Mouse (Mus musculus): Measurements from ENCODE around the gene Nsmf.

Nsmf gene

DNA sequence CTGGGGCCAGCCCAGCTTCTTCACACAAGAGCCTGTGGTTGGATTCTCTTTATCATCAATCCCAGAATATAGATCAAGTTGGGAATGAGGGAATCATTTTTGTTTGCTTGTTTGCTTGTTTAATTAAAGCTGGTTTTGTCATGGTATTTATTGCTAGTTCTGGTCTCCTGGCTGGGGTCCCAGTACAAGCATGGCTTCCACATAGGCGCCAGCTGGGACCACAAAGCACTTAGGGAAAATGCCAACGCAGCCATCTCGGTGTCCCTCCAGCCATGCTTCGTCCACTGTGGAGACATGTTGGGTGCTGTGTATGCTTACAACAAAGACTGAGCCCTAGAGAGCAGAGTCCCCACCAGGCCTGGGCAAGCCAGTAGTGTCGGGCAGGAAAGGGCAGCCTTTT, 31.4 kb downstream of the Nsmf start:
- no peak for DNase-seq (ENCODE audit: low spot score in 2 of 2)

- no peak for DNase-seq (ENCODE audit: low spot score in 2 of 2)
Observed at GRCm38 (mm10) chr2:25087842-25088241, 33.7 kb downstream of the Nsmf start.

DNA sequence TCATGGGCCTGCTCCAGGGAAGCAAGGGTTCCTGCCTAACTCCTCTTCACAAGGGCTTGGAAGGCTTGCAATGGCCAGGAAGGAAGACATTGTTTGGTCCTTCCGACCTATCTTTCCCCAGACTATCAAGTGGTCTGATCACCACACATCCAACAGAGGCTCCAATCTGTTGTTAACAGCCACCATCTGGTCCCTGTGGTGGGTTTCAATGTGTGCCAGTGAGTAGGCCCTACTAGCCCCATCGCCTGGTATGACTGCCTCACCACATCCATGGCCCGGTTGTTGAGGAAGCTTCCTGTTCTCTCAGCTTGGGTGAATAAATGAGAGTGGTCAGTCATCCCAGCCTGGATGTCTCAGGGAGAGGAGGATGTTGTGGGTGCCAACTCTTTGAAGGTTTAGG, 34.5 kb downstream of the Nsmf start:
- DNase-seq (ENCODE audit: low spot score in 2 of 2) = no peak

GRCm38 (mm10) chr2:25094785-25095108, 40.6 kb downstream of the Nsmf start:
- no peak for DNase-seq (ENCODE audit: low spot score in 2 of 2)

DNA sequence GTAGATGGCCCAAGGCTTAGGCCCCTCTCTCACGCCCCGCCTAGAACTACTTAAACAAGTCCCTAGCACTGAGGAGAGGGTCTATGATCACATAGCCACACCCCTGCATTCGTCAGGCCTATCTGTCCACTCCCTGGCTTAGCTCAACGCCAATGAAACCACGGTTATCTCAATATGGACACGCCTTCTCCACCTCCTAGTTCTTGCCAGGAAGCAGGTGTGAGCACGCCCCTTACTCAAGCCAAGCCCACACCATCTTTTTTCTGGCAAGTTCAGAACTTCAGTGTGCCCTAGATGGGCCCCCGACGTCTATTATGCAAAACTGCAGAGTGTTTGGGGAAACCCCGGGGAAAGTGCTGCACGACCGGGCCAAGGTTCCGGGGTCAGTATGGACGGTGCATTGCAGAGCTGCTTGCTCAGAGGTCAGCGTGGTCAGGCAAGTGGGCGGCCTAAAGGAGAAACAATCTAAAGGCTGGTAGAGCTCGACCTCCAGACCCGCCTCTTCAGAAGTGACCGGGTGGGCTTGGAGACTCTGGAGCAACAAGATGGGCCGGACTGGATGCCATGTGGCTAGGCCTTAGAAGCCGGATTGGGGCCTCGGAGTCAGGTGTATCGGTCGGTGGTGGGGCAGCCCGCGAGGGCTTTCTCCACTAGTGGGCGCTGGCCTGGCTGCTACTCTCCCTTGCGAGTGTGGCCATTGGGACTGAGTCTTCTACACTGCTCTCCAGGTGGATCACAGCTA, 41.1 kb downstream of the Nsmf start, which contains the start of gene Noxa1:
Noxa1 (minus strand) TSS at position 41 of the 742 bp plus-strand sequence.
- no peak for DNase-seq (ENCODE audit: low spot score in 2 of 2)

DNA sequence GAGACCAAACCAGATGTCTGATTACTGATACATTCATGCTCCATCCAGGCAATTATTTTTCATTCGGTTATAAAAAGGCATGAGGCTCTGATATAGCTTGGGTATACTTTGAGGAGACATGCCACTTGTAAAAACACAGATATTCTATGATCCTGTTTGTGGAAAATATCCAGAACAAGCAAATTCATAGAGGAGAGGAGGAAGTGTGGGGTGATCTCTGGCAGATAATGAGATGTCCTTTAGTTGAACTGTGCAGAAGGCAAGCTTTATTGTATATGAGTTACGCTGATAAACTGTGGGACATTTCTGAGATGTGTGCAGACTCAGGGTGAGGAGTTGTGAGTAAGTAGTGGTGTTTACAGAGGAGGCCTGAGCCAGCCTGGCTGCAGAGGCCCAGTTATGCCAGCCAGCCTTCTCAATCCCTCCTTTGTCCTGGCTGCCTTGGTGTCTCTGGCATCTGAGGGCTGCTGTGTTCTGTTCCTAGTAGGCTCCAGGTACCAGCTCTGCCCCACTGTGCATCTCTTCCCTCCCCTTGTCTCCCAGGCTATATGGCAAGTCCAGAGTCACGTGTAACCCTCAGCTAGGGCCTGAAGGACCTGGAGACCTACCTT, 44.0 kb downstream of the Nsmf start:
- no peak for DNase-seq (ENCODE audit: low spot score in 2 of 2)

DNA sequence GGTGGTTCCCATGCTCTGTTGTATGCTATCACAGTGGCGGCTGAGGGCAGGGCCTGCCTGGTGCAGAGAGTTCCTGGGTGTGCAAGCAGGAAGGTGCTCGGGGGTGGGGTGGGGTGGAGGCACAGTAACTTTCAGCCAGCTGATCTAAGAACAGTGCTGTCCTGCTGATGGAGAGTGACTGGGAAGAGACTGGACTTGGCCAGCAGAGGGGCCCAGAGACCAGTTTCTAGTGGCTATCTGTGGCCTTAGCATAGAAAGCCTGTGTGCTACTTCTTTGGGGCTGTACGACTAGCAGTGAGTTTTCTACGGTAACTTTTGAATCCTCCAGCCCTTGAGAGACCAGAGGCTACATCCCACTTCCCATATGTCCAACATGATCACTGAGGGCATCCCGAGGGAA, 44.8 kb downstream of the Nsmf start:
- peak in 1 of 2 experiments; percentile 30 for DNase-seq (ENCODE audit: low spot score in 2 of 2)

DNA sequence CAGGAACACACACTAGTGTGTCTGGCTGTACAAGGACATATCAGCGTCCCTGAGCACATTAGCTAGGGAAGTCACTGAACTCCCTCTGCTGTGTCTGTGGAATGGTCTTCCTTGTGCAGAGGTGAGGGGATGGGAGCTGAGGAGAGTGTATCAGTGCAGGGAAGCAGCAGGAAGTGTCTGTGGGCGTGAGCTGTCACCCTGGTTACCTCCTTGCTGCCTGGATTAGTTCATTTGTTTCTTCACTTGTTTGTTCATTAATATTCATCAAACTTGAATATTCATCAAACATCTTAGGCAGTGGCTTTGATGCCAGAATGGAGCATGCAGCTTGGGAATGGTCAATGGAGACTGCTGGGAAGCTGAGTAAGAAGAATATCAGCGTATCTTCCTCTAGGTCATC, 45.5 kb downstream of the Nsmf start:
- no peak for DNase-seq (ENCODE audit: low spot score in 2 of 2)

DNA sequence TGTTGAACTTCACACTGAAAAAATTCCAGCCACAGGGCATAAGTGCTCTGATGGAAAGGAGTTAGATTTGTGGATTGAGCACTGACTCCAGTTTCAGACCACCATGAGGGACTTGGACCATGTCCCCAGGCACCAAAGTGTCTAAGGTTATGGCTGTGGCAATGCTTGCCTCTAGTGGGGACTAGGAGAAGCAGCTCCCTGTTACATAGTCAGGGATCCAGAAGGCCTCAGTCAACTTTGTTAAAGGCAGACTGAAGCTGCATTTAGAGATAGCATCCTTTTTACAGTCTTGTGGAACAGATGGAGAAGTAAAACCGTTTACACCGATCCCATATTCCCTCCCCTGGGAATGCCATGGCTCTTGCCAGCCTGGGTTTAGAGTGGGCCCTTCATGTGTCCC, 50.0 kb downstream of the Nsmf start:
- no peak for DNase-seq (ENCODE audit: low spot score in 2 of 2)

GRCm38 (mm10) chr2:25106045-25106444, 51.9 kb downstream of the Nsmf start:
- DNase-seq (ENCODE audit: low spot score in 2 of 2) = no peak

DNA sequence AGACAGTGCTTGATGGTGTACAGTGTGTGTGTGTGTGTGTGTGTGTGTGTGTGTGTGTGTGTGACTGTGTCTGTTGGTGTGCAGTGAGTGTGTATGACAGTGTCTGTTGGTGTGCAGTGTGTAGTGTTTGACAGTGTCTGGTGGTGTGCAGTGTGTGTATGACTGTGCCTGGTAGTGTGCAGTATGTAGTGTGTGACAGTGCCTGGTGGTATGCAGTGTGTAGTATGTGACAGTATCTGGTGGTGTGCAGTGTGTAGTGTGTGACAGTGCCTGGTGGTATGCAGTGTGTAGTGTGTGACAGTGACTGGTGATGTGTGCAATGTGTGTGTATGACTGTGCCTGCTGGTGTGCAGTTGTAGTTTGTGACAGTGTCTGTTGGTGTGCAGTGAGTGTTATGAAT, 55.3 kb downstream of the Nsmf start:
- DNase-seq (ENCODE audit: low spot score in 2 of 2) = no peak

GRCm38 (mm10) chr2:25110505-25111183, 56.5 kb downstream of the Nsmf start:
- no peak for DNase-seq (ENCODE audit: low spot score in 2 of 2)

GRCm38 (mm10) chr2:25111184-25111791, 57.1 kb downstream of the Nsmf start:
- DNase-seq (ENCODE audit: low spot score in 2 of 2) = no peak

All from frontal cortex, postnatal 14 days (tissue).